Comparison of ENCODE assay signal across 17 mouse cellular contexts in the genomic region with DNA sequence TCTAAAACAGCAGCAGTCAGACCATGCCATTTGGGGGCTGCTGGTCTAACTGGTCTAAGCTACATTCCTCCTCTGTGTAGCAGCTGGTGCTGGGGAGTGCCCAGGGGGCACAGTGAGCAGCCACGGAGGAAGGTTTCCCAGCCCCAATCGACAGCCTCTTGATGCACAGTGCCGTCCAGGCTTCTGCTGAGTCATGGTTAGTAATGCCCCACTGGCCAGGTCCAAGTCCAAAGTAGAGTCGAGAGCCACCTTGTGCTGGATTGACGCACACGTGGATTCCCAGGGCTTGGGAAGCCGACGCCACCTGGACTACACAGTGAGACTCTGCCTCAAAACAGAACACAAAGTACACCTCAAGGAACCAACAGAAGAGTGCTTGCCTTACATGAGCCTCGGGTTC. TPM values are rescaled to one million over a fixed set of nuclear protein-coding genes. Genes with fewer than 3 reads are reported as not detected.
DNase-seq lines count a peak whose midpoint lies in the region; ATAC-seq and TF ChIP-seq lines count a peak whose summit lies in the region.
"Had no signal": no experiment of that assay in that cellular context is flagged by ENCODE, and none has a peak within 500 bp of the region (broad histone marks: within the 10 kb centered on the region; RNA-seq: fewer than 3 reads in every experiment).

No protein-coding gene starts in this region.

- no peak overlapping the region for H3K27ac ChIP-seq in intestine, embryonic 16.5 days (ENCODE audit: low read length)
- H3K27ac ChIP-seq in kidney, embryonic 15.5 days: no peak overlapping the region
- peak overlapping the region; percentile 44; the same call in 1 of the 2 replicates for H3K27ac ChIP-seq in limb, embryonic 10.5 days
- no peak overlapping the region for H3K27ac ChIP-seq in midbrain, postnatal 0 days (ENCODE audit: low read depth, low read length)
- H3K27ac ChIP-seq: forebrain, embryonic 12.5 days; hindbrain, embryonic 15.5 days; limb, embryonic 12.5 days; lung, embryonic 15.5 days; midbrain, embryonic 13.5 days had no signal

- no peak overlapping the region for H3K4me2 ChIP-seq in intestine, embryonic 16.5 days (ENCODE audit: low read depth, low read length)
- H3K4me2 ChIP-seq in kidney, embryonic 15.5 days: no peak overlapping the region
- H3K4me2 ChIP-seq in midbrain, postnatal 0 days (ENCODE audit: low read depth, low read length, poor library complexity, severe bottlenecking): no peak overlapping the region
- H3K4me2 ChIP-seq: forebrain, embryonic 12.5 days; heart, embryonic 11.5 days; hindbrain, embryonic 15.5 days; limb, embryonic 12.5 days; lung, embryonic 15.5 days; midbrain, embryonic 13.5 days had no signal

- intact Hi-C loops in heart, postnatal 36 days (cut with DNase I): loop anchor here (10.0 kb wide), 1 partner anchor 538 kb away; no protein-coding TSS in a partner anchor

- TF ChIP-seq CTCF in midbrain, postnatal 0 days (IDR thresholded peaks at IDR 0.05): no peak

- H3K4me1 ChIP-seq in intestine, embryonic 16.5 days (ENCODE audit: control insufficient read depth, insufficient read depth, low read length): no peaks in the 10 kb centered on the region; the same call in 1 of the 2 replicates
- H3K4me1 ChIP-seq in kidney, embryonic 15.5 days: no peaks in the 10 kb centered on the region
- no peaks in the 10 kb centered on the region for H3K4me1 ChIP-seq in limb, embryonic 10.5 days
- no peaks in the 10 kb centered on the region for H3K4me1 ChIP-seq in midbrain, postnatal 0 days (ENCODE audit: insufficient read depth, low read length)
- H3K4me1 ChIP-seq: forebrain, embryonic 12.5 days; hindbrain, embryonic 15.5 days; limb, embryonic 12.5 days; lung, embryonic 15.5 days; midbrain, embryonic 13.5 days had no signal

- no peaks in the 10 kb centered on the region for H3K9me3 ChIP-seq in intestine, embryonic 16.5 days (ENCODE audit: control insufficient read depth, low read length)
- H3K9me3 ChIP-seq in kidney, embryonic 15.5 days (replicated peaks): no peaks in the 10 kb centered on the region
- no peaks in the 10 kb centered on the region for H3K9me3 ChIP-seq in limb, embryonic 10.5 days (replicated peaks)
- H3K9me3 ChIP-seq in midbrain, postnatal 0 days (ENCODE audit: low read length): no peaks in the 10 kb centered on the region
- H3K9me3 ChIP-seq: forebrain, embryonic 12.5 days; hindbrain, embryonic 15.5 days; limb, embryonic 12.5 days; lung, embryonic 15.5 days; midbrain, embryonic 13.5 days had no signal

- H3K4me3 ChIP-seq in intestine, embryonic 16.5 days (ENCODE audit: low read length): no peak overlapping the region
- no peak overlapping the region for H3K4me3 ChIP-seq in kidney, embryonic 15.5 days (replicated peaks)
- no peak overlapping the region for H3K4me3 ChIP-seq in limb, embryonic 10.5 days
- no peak overlapping the region for H3K4me3 ChIP-seq in midbrain, postnatal 0 days (ENCODE audit: low read depth, low read length)
- H3K4me3 ChIP-seq: forebrain, embryonic 12.5 days; hindbrain, embryonic 15.5 days; limb, embryonic 12.5 days; lung, embryonic 15.5 days; midbrain, embryonic 13.5 days had no signal

- no peaks in the 10 kb centered on the region for H3K36me3 ChIP-seq in intestine, embryonic 16.5 days (ENCODE audit: control insufficient read depth, insufficient read depth, low read length)
- no peaks in the 10 kb centered on the region for H3K36me3 ChIP-seq in kidney, embryonic 15.5 days
- no peaks in the 10 kb centered on the region for H3K36me3 ChIP-seq in limb, embryonic 10.5 days
- no peaks in the 10 kb centered on the region for H3K36me3 ChIP-seq in midbrain, postnatal 0 days (ENCODE audit: insufficient read depth, low read length)
- H3K36me3 ChIP-seq: forebrain, embryonic 12.5 days; hindbrain, embryonic 15.5 days; limb, embryonic 12.5 days; lung, embryonic 15.5 days; midbrain, embryonic 13.5 days had no signal

- peak; percentile 15 for DNase-seq in 3134 (ENCODE audit: extremely low read depth, insufficient read length, low spot score)
- DNase-seq in limb, embryonic 10.5 days (ENCODE audit: low spot score): no peak
- no peak for DNase-seq in frontal cortex, postnatal 14 days (ENCODE audit: low spot score in 2 of 2)
- no peak for DNase-seq in heart, postnatal 36 days
- no peak for DNase-seq in midbrain, postnatal 0 days (ENCODE audit: low spot score)
- DNase-seq: cerebellum, adult 9-11 months; gastrocnemius, postnatal 25 days; heart, postnatal 14 days had no signal

- no peak overlapping the region for H3K9ac ChIP-seq in intestine, embryonic 16.5 days (ENCODE audit: low read depth, low read length)
- no peak overlapping the region for H3K9ac ChIP-seq in kidney, embryonic 15.5 days
- no peak overlapping the region for H3K9ac ChIP-seq in midbrain, postnatal 0 days (replicated peaks; ENCODE audit: low read length, poor library complexity, severe bottlenecking)
- H3K9ac ChIP-seq: forebrain, embryonic 12.5 days; hindbrain, embryonic 15.5 days; limb, embryonic 12.5 days; lung, embryonic 15.5 days; midbrain, embryonic 13.5 days had no signal

- peak; percentile 79 for ATAC-seq in intestine, embryonic 16.5 days
- peak; percentile 60; the same call in 1 of the 2 replicates for ATAC-seq in kidney, embryonic 15.5 days (replicated peaks; ENCODE audit: low FRiP score)
- no peak for ATAC-seq in midbrain, postnatal 0 days (ENCODE audit: low FRiP score)
- no peak for ATAC-seq in erythroblast, adult 5-6 weeks (replicated peaks; ENCODE audit: low FRiP score, poor library complexity, severe bottlenecking)
- ATAC-seq: midbrain, embryonic 13.5 days had no signal

- no peaks in the 10 kb centered on the region for H3K27me3 ChIP-seq in intestine, embryonic 16.5 days (replicated peaks; ENCODE audit: control insufficient read depth, insufficient read depth, low read length)
- H3K27me3 ChIP-seq in kidney, embryonic 15.5 days: no peaks in the 10 kb centered on the region
- no peaks in the 10 kb centered on the region for H3K27me3 ChIP-seq in limb, embryonic 10.5 days (ENCODE audit: low read depth, poor library complexity, severe bottlenecking)
- H3K27me3 ChIP-seq in midbrain, postnatal 0 days (ENCODE audit: insufficient read depth, low read length): no peaks in the 10 kb centered on the region
- H3K27me3 ChIP-seq: forebrain, embryonic 12.5 days; hindbrain, embryonic 15.5 days; limb, embryonic 12.5 days; lung, embryonic 15.5 days; midbrain, embryonic 13.5 days had no signal

- WGBS in intestine, embryonic 16.5 days: 64% methylated on average over 9 of the region's 9 CpGs
- WGBS in kidney, embryonic 15.5 days: 82% methylated on average over 9 of the region's 9 CpGs
- 83% methylated on average over 9 of the region's 9 CpGs for WGBS in limb, embryonic 10.5 days
- 87% methylated on average over 9 of the region's 9 CpGs for WGBS in midbrain, postnatal 0 days

RNA-seq across cellular contexts. Expression of gene Cryl1, which starts 21.4 kb away (rescaled TPM):
- polyA plus RNA-seq in intestine, embryonic 16.5 days (2015; fragmentation: Nextera tagmentation; extraction: Ambion mirVana): 139 and 156 TPM in 2 replicates
- 26.8 and 26.9 TPM in 2 replicates for polyA plus RNA-seq in kidney, embryonic 15.5 days (2015; fragmentation: Nextera tagmentation; extraction: Ambion mirVana)
- polyA plus RNA-seq in limb, embryonic 10.5 days (2016; fragmentation: Nextera tagmentation; extraction: Ambion mirVana): 9.3 and 12.7 TPM in 2 replicates
- total RNA-seq in heart, postnatal 36 days (2021): 1 to 10 TPM; 5.2 to 6.3 TPM
- 11.8 and 13.5 TPM in 2 replicates for total RNA-seq in midbrain, postnatal 0 days (2014; rRNA removed)
- 19.4 and 19.7 TPM in 2 replicates for polyA plus RNA-seq in midbrain, postnatal 0 days (2015; fragmentation: Nextera tagmentation; extraction: Ambion mirVana)
- total RNA-seq in erythroblast, adult 5-6 weeks (2015; ENCODE audit: low replicate concordance): 2.9 and 4.0 TPM in 2 replicates
- total RNA-seq in erythroblast, adult 5-6 weeks (2017; ENCODE audit: low replicate concordance): 3.3 and 7.3 TPM in 2 replicates

RNA-seq across cellular contexts. Expression of gene Ift88, which starts 46.9 kb away (rescaled TPM):
- polyA plus RNA-seq in intestine, embryonic 16.5 days (2015; fragmentation: Nextera tagmentation; extraction: Ambion mirVana): 7.2 and 7.5 TPM in 2 replicates
- 11.7 and 13.4 TPM in 2 replicates for polyA plus RNA-seq in kidney, embryonic 15.5 days (2015; fragmentation: Nextera tagmentation; extraction: Ambion mirVana)
- polyA plus RNA-seq in limb, embryonic 10.5 days (2016; fragmentation: Nextera tagmentation; extraction: Ambion mirVana): 8.3 and 11.4 TPM in 2 replicates
- total RNA-seq in heart, postnatal 36 days (2021): 1 to 10 TPM; 5.7 to 7.2 TPM
- 17.5 and 24.1 TPM in 2 replicates for total RNA-seq in midbrain, postnatal 0 days (2014; rRNA removed)
- 21.0 and 22.0 TPM in 2 replicates for polyA plus RNA-seq in midbrain, postnatal 0 days (2015; fragmentation: Nextera tagmentation; extraction: Ambion mirVana)
- total RNA-seq in erythroblast, adult 5-6 weeks (2015; ENCODE audit: low replicate concordance): 0.58 and 2.7 TPM in 2 replicates
- 2.9 TPM in 1 of 2 replicates, not detected in the other for total RNA-seq in erythroblast, adult 5-6 weeks (2017; ENCODE audit: low replicate concordance)

Comparison
In these comparisons a context has a peak if more than half of its experiments do, and no peak if none do; other contexts are left out.
1. ATAC-seq: peak in intestine, embryonic 16.5 days (single experiment) and kidney, embryonic 15.5 days (single experiment); none in midbrain, postnatal 0 days (single experiment) and erythroblast, adult 5-6 weeks (single experiment).